Mouse (Mus musculus) left cerebral cortex, adult 8-10 months (tissue): ENCODE data around the gene Foxd3. TPM values are rescaled to one million over a fixed set of nuclear protein-coding genes. Genes with fewer than 3 reads are reported as not detected.

Experiments used
- DNase-seq, 2 experiments: peaks; one replicate each; pipeline ENCODE4 v3.0.0; 2022; ENCODE audit warnings: low spot score in 2 of 2
- microRNA-seq, 2 experiments: library from miRNA; unstranded; fragments of <30 nt; microRNA quantifications; one replicate each; pipeline ENCODE4 v1.2.0; 2022
- total RNA-seq, 4 experiments: library from RNA; stranded (reverse); gene quantifications; 2 replicates each; pipeline ENCODE4 v1.2.4; 2022

Gene Foxd3
- total RNA-seq, 4 experiments from 2014 or later: 0.15 TPM; not detected in 3

- no peak for DNase-seq
Measured at GRCm38 (mm10) chr4:99657430-99657820, 1.3 kb downstream of the Foxd3 start.

GRCm38 (mm10) chr4:99657831-99658470, 1.9 kb downstream of the Foxd3 start:
- DNase-seq: no peak

DNA sequence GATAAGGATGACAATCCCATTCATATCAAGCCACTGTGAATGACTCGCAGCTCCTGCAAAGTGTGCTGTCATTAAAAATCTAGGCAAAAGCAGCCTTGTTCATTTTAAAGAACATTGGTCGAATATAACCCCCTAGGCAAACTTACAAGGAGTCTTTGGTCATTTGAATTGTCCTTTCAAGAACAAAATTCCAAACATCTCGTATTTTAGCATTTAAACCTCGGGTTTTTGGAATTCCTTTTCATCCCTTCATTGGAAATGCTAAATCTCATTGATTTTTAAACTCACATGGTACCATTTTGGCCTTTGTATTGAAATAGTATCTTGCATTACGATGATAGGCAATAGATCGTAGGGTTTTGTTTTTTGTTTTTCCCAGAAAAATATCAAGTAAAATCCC, 2.8 kb downstream of the Foxd3 start:
- no peak for DNase-seq

GRCm38 (mm10) chr4:99659361-99660072, 3.4 kb downstream of the Foxd3 start:
- no peak for DNase-seq

- DNase-seq: no peak
Measured at GRCm38 (mm10) chr4:99660073-99660611, 4.0 kb downstream of the Foxd3 start.

- no peak for DNase-seq
Measured at GRCm38 (mm10) chr4:99660981-99661380, 4.9 kb downstream of the Foxd3 start.

- no peak for DNase-seq
Measured at GRCm38 (mm10) chr4:99661956-99662355, 5.9 kb downstream of the Foxd3 start.

- DNase-seq: no peak
Measured at GRCm38 (mm10) chr4:99662431-99662830, 6.3 kb downstream of the Foxd3 start.

DNA sequence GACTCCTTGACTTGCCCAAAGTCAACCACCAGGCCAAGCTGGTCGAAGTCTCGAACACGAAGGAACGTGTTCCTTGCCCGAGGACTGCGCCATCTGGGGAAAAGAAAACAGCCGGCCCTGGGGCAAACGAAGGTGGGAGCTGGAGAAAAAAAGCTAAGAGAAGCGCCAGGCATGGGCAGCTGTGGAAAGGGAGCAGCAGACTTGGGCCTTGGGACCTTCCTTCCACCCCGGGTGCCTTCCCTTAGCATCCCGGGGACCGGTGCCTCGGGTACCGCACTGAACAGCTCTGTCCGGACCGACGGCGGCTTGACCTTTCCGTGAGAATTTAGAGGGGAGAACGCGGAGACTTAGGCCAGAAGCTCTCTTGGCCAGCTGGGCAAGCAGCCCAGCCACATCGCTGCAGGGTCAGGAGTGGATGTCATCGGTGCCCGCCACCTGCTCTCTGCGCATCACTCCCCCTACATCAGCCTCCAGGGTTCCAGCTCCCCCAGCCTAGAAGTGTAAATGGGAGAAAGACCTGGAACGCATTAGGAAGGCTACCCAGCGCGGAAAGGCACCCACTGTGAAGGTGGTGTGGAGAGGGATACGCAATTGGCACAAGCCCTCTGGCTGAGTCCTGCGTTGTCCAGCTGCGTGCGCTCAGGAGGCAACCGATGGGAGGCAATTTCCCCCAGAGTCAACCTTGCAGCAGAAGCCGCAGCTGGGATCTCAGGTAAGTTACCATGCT, 6.9 kb downstream of the Foxd3 start:
- DNase-seq: no peak

DNA sequence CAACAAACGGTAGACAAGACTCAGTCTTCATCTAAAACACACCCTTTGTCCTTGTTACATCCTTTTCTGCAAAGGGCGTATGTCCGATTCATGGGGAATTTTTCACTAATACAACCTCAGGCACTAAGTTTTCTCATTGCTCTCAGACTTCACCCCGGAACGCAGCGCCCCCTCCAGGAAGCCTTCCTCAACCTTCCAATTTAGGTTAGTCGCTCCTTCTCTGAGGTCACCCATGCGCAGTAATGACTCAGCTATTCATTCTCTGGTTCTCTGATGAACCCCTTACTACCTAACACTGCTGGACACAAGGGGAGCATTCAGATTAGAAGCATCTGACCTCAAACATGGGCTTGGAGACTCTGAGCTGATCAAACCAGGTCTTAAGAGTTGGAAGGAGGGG, 7.6 kb downstream of the Foxd3 start:
- DNase-seq: no peak

GRCm38 (mm10) chr4:99670203-99670851, 14.2 kb downstream of the Foxd3 start:
- DNase-seq: no peak

DNA sequence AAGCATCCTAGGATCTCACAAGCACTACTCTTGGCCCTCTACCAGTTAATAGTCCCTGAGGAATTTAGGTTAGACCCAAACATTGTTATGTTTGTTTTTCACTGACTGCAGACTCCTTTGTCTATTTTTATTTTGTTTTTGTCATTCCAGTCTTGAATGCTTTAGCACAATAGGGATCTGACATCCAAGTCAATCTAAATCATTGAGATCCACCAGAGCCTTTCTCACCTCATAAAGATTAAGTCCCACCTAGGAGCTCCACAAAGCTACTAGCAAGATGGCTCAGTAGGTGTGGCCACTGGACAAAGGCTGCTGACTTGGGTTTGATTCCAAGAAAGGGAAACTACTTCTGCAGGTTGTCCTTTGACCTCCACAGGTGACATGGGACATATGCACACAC, 19.1 kb downstream of the Foxd3 start:
- DNase-seq: no peak

- no peak for DNase-seq
Measured at GRCm38 (mm10) chr4:99683941-99684340, 27.8 kb downstream of the Foxd3 start.

GRCm38 (mm10) chr4:99686308-99686707, 30.2 kb downstream of the Foxd3 start:
- no peak for DNase-seq

Small RNA genes lying within 50 kb of the gene (microRNA-seq; reads per million reads assigned to microRNA genes)
- gene Gm23366: 0 reads per million in 2 experiments

Other genes with a start within 250 kb of the Foxd3 start
- 10 to 100 TPM; 10.1 to 15.9 (median 13.0) TPM for gene Alg6, start 59.4 kb downstream of the Foxd3 start, total RNA-seq
- 1 to 10 TPM; 4.8 to 9.4 (median 6.5) TPM for gene Efcab7, start 172.9 kb downstream of the Foxd3 start, total RNA-seq